Mouse (Mus musculus): ENCODE measurements around the gene Tmprss11f. TPM values are rescaled to one million over a fixed set of nuclear protein-coding genes. Genes with fewer than 3 reads are reported as not detected.

Tmprss11f gene
- polyA plus RNA-seq, 1 experiment from 2014 or later: not detected

DNA sequence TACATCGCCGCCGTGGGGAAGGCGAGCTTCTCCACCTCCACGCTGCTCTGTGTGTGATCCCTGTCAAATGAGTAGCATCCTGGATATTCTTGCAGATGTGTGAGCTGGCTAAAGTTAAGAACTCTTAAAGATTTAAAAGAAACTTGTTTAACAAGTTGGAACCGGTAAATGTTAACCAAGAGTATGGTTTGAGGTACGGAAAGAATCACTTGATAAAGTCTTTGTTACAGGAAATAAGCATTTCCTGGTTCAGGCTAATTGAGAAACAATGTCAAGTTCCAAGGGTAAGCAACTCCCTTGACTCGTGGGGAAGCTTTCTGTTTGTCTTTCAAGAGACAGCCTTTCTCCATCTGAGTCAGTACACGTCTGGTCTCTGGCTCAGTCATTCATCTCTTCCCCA lies 113.7 kb downstream of the Tmprss11f start, which contains the start of gene Tmprss11g:
Gene Tmprss11g (minus strand): TSS at position 101 of the 400 bp plus-strand sequence.
- 87% methylated on average over 9 of the region's 9 CpGs for WGBS

DNA sequence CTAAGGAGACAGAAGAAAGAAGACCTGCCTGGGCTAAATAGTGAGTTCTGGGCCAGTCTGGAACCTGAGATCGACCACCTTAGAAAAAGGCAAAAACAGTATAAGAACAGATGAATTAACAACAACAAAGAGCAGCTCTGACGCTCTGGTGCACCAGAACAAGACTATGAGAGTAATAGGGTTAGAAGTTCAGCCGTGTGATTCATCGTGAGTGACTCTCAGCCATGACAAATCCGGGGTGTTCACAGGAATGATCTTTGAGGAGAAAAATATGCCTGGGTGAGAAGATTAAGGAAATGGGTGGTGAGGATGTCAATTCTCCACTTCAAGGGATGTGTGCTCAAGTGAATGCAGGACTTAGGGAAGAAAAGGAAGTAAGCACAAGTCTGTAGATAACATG lies 120.7 kb downstream of the Tmprss11f start:
- no peak overlapping the region for H3K27ac ChIP-seq (replicated peaks)
- no peak overlapping the region for H3K4me3 ChIP-seq
- H3K4me2 ChIP-seq (replicated peaks): no peak overlapping the region
- H3K36me3 ChIP-seq: no peaks in the 10 kb centered on the region
- H3K4me1 ChIP-seq: no peaks in the 10 kb centered on the region
- no peak for ATAC-seq (replicated peaks)
- no peaks in the 10 kb centered on the region for H3K27me3 ChIP-seq
- no peak overlapping the region for H3K9ac ChIP-seq (replicated peaks)
- 32% methylated on average over 5 of the region's 5 CpGs for WGBS
- no peaks in the 10 kb centered on the region for H3K9me3 ChIP-seq

More for the DNA sequence above, 113.7 kb downstream of the Tmprss11f start, which contains the start of gene Tmprss11g:
- no peak within 1 kb of the TSS for H3K4me2 ChIP-seq (replicated peaks)
- no peaks in the 10 kb centered on the region for H3K4me1 ChIP-seq
- no peak within 1 kb of the TSS for H3K4me3 ChIP-seq
- H3K9me3 ChIP-seq: no peaks in the 10 kb centered on the region
- no peak within 1 kb of the TSS for H3K27ac ChIP-seq (replicated peaks)
- ATAC-seq (replicated peaks): no peak
- H3K36me3 ChIP-seq: no peaks in the 10 kb centered on the region
- H3K27me3 ChIP-seq: no peaks in the 10 kb centered on the region
- no peak within 1 kb of the TSS for H3K9ac ChIP-seq (replicated peaks)

DNA sequence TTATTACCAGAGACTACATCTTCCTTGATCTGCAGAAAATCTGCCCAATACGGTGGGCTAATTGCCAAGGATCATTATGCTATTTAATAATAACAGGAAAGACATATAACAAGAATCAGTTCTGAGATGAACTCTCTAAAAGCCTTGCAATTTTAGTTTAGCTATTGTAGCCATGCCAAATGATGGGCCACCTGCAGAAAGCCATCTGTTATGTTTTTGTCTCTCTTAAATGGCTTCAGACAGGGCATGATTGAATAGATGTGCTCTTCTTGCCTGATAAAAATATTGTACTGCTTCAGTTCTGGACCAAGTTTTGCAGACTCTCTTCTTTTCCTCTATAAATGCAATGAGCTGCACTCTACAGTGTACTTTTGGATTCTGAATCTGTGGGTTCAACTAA lies 138.8 kb downstream of the Tmprss11f start:
- H3K27ac ChIP-seq (replicated peaks): no peak overlapping the region
- 71% methylated on average over 1 of the region's 1 CpGs for WGBS
- no peak overlapping the region for H3K9ac ChIP-seq (replicated peaks)
- no peaks in the 10 kb centered on the region for H3K4me1 ChIP-seq
- H3K9me3 ChIP-seq: no peaks in the 10 kb centered on the region
- H3K36me3 ChIP-seq: no peaks in the 10 kb centered on the region
- no peaks in the 10 kb centered on the region for H3K27me3 ChIP-seq
- no peak for ATAC-seq (replicated peaks)
- no peak overlapping the region for H3K4me2 ChIP-seq (replicated peaks)
- no peak overlapping the region for H3K4me3 ChIP-seq

DNA sequence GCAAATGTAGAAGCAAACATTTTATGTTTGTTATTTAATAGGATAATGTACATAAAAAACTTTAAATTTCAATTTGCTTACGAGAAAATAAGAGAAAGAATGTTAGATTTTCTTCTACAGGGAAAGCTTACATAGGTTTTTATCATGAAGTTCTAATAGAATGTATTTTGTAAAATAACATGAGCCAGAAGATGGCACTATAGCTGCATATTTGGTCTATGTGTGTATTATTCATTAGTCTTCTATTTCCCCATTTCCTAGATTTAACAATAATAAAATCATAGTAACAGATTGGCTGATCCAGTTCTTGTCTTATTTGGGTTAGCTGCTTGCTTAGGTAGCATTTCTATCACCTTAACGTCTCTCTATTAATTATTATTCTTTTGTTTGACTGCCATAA lies 149.7 kb downstream of the Tmprss11f start:
- Histone ChIP-seq H3K9me3 (no peaks in the 10 kb centered on the region), H3K4me1 (no peaks in the 10 kb centered on the region), H3K27me3 (no peaks in the 10 kb centered on the region), H3K4me3 (no peak overlapping the region), H3K36me3 (no peaks in the 10 kb centered on the region), H3K9ac (replicated peaks) (no peak overlapping the region), H3K4me2 (replicated peaks) (no peak overlapping the region), H3K27ac (replicated peaks) (no peak overlapping the region)
- WGBS: 83% methylated on average over 2 of the region's 2 CpGs
- no peak for ATAC-seq (replicated peaks)

DNA sequence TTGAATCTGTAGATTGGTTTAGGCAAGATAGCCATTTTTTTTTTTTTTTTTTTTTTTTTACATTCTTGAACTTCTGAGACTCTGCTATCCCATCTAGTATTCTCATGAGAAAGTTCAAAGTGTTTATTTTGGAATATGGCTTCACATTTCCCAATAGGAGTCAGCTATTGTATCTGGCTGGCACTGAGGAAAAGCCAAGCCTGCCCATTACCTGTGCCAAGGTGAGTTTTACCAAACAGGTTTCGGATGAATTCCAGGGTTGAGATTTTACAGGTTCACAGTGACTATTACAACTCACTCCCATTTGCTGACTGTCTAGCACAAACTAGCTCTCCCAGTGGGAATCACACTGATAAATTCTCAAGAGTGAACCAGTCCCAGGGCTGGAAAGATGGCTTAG lies 150.2 kb downstream of the Tmprss11f start:
- Histone ChIP-seq H3K4me2 (replicated peaks) (no peak overlapping the region), H3K4me1 (no peaks in the 10 kb centered on the region), H3K9me3 (no peaks in the 10 kb centered on the region), H3K9ac (replicated peaks) (no peak overlapping the region), H3K27ac (replicated peaks) (no peak overlapping the region), H3K4me3 (no peak overlapping the region), H3K27me3 (no peaks in the 10 kb centered on the region), H3K36me3 (no peaks in the 10 kb centered on the region)
- 88% methylated on average over 1 of the region's 1 CpGs for WGBS
- no peak for ATAC-seq (replicated peaks)

DNA sequence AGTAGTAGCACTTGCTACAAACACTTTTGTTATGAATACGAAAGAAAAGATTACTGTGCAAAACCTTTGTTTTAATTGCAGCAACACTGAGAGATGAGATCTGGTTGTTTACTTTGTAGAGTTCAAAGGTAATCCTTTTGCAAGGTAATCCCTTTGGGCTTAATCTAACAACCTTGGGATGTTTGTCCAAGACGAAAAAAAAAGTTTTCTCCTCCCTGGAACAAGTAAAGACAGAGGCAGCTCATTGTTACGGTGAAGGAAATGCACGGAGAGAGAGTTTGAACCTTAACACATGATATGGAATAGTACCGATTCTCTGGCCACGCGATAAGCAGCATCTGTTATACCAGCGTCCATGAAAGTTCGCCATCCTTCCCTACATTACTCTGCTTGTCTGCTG lies 158.4 kb downstream of the Tmprss11f start:
- no peak for ATAC-seq (replicated peaks)
- Histone ChIP-seq H3K36me3 (no peaks in the 10 kb centered on the region), H3K27me3 (no peaks in the 10 kb centered on the region), H3K4me1 (no peaks in the 10 kb centered on the region), H3K9ac (replicated peaks) (no peak overlapping the region), H3K4me2 (replicated peaks) (no peak overlapping the region), H3K9me3 (no peaks in the 10 kb centered on the region), H3K4me3 (no peak overlapping the region), H3K27ac (replicated peaks) (no peak overlapping the region)
- 91% methylated on average over 9 of the region's 9 CpGs for WGBS

Other genes with a start within 250 kb of the Tmprss11f start
- not detected in 2 replicates for gene Tmprss11a, start 163.4 kb downstream of the Tmprss11f start, polyA plus RNA-seq (2015; fragmentation: Nextera tagmentation; extraction: Ambion mirVana)
- not detected in 2 replicates for gene Tmprss11g, start 113.8 kb downstream of the Tmprss11f start, polyA plus RNA-seq (2015; fragmentation: Nextera tagmentation; extraction: Ambion mirVana)
- not detected in 2 replicates for gene Tmprss11b, start 43.9 kb upstream of the Tmprss11f start, polyA plus RNA-seq (2015; fragmentation: Nextera tagmentation; extraction: Ambion mirVana)
- gene Tmprss11e, start 113.4 kb upstream of the Tmprss11f start, polyA plus RNA-seq (2015; fragmentation: Nextera tagmentation; extraction: Ambion mirVana): not detected in 2 replicates
- gene Ythdc1, start 171.8 kb upstream of the Tmprss11f start, polyA plus RNA-seq (2015; fragmentation: Nextera tagmentation; extraction: Ambion mirVana): 40.6 and 43.1 TPM in 2 replicates